Mouse (Mus musculus) yolk sac, embryonic 10.5 days (tissue): ENCODE measurements around the gene Gps2.

ENCODE experiments used
- DNase-seq: peaks from one replicate; pipeline ENCODE4 v3.0.0-alpha.2; 2017; ENCODE audit warnings: low spot score

Gene Gps2

DNA sequence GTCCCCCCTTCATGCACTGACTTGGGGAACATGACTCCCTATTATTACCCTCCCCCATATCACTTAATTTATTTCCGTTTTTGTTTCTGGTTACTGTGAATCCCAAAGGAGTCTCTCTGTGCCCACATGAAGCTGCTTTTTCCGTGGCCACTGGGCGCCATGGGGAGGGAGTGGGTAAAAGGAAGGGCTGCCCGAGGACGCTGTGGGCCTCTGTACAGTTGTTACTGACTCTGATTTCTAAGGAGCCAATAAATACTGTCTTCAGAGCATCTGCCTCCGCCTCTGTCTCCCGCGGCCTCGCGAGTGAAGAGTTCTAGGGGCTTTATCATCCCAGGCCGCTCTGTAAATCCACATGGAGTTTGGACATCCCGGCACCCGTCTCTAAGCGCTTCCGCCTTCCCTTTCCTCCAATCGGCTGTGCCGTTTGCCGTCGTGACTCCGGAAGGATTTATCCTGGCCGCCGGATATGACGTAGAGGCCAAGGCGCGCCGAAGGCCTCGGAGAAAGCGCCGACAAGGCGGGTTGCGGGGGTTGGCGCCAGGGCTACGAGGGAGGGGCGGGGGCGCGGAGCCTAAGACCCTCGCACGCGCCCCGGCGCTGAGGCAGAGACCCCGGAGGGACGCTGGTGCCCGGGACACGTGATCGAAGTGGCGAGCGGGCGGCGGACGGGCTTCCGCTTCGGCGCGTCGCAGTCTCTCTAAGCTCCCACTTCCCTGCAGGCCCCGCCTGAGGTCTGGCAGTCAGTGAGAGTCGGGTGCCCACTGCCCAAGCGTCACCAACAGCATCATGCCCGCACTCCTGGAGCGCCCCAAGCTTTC is at the start of gene Gps2:
Gps2 (plus strand) TSS at position 335 of the 818 bp plus-strand sequence.
- peak; percentile 93 for DNase-seq

DNA sequence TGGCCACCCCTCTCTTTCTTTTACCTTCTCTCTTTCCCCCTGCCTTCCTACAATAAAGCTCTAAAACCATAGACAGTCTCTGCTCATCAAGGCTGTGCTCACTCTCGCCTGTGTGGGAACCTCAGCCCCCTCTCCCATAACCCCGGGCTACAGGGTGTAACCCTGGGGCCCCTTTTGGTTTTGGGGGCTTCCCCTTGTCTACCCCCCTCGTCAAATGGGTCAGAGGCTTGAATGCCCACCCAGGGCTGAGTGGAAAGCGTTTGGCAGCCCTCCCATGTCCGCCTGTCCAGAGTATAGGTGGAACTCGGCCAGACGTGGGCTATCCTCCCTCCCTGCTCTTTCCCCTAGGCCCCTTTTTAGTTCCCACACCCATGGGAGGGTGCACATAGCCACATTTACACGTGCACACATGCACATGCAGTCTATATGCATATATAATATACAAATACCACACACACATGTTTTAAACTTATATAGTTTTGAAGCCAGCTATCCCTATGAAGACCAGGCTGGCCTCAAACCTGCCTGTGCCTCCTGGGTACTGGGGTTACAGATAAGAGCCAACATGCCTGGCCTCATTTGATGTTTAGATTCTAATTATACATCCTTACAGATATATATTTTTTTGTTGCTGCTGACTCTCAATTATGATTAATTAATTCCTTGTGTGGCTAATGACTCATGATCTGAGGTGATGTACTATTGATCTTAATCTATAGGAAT is 49.4 kb upstream of the Gps2 start:
- DNase-seq = no peak

DNA sequence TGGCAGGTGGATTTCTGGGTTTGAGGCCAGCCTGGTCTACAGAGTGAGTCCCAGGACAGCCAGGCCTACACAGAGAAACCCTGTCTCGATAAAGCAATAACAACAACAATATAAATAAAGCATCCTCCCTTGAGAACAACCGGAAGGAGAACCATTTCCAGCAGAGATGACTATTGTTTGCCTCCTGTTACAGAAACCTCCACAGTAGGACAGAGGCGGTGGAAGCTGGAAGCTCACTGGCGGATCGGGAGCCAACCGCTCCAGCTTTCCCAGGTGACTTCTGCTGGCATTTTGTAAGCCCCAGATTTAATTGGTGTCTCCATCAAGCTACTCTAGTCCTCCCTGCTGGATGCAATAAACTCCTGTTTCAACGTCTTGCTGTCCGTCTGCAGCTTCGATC is 48.1 kb upstream of the Gps2 start:
- DNase-seq = no peak

DNA sequence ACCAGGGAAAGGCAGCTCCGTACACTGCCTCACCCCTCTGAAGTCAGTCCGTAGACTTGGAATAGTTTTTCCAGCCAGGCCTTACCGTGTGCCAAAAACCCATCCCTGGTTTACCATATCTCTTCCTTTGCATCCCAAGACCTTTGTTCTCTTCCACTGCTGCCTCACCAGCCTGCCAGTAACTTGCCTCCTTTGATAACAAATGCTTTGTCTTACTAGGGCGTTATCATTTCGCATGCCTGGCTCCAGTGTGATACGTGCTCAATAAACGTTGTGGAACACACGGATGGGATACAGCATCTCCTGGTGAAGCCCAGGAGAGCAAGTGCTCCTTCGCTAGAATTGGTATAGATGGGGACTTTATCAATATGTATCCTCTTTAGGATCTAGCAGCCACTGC is 46.4 kb upstream of the Gps2 start:
- no peak for DNase-seq

DNA sequence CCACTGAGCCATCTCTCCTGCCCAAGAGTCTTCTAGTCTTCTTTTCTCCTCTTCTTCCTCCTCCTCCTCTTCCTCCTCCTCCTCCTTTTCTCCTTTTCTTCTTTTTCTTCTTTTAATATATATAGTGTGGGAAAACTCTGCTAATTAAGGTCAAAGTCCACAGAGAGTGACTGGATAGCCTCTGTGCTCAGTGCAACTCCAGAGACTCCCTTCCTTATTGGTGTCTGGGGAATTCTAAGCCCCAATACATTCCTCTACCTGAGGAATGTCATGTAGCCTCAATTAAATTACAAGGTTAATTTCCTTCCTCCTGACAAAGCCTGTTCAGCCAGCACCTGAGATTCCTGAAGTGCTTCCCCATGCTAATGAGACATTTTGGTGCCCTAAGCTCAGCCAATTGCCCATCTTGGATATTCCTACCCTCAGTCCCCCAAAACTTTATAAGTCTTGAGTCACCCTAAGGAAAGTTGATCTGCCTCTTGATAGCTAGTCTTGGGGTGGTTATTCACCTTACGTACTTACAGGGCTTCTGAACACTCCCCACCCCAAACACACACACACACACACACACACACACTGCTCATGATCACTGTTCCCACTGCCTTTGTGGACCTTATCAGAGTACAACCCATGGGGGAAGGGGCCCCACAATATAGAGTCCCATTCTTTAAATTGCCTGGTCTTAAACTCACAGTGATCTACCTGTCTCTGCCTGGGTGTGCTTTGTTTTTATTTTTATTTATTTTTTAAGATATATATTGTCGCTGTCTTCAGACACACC is 43.2 kb upstream of the Gps2 start:
- DNase-seq = no peak

DNA sequence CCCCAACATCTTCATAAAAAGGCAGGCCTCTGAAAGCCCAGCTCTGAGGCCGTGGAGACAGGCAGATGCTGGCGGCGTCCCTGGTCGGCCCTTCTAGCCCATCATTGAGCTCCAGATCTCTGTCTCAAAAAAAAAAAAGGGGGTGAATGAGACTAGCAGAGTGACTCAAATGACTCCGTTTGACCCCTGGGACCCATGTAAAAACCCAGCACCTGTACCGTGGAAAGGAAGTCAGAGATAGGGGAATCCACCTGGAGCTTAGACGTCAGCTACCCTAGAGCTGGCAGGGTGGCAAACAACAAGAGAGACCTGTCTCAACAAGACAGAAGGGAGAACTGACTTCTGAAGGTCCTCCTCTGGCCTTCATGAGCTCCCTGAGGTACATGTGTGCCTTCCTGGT is 41.9 kb upstream of the Gps2 start:
- DNase-seq = no peak

DNA sequence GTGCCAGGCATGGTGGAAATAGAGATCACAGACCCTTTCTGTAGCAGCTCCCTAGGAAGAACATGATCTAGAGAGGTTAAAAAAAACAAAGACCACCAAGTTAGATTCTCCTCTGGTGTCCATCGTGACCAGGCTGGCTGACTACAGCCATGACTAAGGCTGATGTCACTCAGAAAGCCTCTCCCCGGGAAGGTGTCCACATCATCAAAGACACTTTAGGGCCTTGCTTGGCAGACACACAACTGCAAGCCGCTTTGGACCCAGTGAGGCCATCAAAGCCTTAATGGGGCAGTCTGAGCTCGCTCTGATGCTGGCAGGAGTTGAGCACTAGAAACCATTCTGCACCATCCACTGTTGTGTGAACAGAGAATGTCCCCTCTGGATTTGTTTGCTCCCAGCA is 41.2 kb upstream of the Gps2 start:
- no peak for DNase-seq

DNA sequence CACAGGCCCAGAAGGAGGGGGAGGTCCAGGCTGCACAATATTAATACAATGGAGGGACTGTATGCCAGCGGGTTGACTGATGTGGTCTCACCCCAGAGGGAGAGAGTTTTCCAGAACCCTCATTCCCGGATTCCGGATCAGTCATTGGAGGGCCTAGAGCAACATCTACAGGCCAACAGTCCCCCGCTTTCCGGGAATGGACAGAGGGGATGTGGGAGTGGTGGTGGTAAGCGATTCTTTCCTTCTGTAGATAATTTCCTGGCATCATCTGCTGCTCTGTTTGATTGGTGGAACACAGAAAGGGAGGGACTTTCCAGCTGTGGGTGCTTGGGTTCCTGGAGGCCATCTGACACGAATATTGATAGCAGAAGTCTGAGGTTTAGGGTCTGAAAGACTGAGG is 37.5 kb upstream of the Gps2 start:
- no peak for DNase-seq

DNA sequence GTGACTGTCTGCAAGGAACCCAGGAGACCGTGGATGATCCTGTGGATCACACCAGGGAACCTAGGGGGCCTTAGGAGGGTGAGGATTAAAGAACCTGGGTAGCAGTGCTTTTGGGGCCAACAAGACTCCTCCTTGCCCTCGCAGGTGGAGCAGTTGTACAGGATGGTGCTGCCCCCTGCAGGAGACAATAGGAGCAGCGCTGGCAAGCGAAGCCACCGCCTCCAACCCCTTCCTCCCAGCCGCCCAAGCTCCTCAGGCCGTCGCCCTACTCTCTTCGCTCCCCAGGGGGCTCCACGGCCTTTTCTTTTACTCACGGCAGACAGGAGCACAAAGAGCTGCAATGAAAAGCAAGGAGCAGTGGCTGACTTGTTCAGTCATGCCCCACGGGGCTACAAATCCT is 36.8 kb upstream of the Gps2 start:
- DNase-seq = peak; percentile 82

DNA sequence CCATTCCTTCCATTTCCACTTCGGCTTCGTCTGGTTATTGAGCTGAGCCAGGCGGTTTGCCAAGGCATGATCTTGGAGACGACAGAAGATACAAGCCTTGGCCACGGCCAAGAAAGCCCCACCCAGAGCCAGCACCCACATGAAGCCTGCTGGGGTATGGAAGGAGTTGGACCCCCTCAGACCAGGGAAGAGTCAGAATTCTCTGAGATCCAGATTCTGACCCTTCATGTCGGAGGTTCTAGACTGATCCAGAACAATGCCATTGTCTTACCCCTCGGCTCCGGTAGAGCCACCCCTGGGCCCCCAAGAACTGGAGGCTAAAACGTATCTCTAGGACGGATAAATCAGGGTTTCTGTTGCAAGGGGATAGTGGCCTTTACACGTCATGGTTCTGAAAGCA is 35.8 kb upstream of the Gps2 start, which contains the start of gene Tmem95:
Tmem95 (minus strand) TSS at position 141 of the 400 bp plus-strand sequence.
- no peak for DNase-seq

DNA sequence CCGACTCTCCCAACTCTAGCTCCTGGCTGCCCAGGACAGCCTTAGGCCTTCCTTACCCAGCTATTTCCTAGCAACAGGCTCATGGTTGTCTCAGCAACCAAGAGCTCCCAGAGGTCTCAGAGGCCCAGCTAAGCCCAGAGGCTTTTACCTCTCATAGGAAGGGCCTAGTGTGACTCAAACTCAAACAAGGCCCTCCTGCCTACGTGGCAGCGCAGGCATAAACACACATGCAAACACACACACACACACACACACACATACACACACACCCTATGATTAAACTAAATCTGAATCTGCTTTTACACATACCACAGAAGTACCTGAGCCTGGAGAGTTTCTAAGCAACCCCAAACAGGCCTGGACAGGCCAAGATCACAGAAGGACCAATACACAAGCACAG is 35.3 kb upstream of the Gps2 start:
- no peak for DNase-seq

DNA sequence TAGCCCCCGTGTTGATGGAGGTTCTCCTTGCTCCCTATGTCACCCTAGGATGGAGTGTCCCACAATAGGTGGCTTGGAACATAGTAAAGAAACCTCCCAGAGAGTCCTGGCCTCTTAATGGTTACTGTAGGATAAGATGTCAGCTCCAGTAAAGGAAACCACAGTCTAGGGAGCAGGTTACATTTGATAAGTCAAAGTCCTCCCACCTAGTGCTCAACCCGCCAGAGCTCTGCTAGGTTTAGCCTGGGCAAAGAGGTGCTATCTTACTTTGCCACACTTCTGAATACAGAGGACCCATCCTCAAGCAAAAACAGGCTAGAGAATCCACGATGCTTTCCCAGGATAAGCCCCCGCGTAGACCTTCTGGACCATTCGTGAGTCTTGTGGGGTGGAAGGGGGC is 34.7 kb upstream of the Gps2 start:
- DNase-seq = no peak

DNA sequence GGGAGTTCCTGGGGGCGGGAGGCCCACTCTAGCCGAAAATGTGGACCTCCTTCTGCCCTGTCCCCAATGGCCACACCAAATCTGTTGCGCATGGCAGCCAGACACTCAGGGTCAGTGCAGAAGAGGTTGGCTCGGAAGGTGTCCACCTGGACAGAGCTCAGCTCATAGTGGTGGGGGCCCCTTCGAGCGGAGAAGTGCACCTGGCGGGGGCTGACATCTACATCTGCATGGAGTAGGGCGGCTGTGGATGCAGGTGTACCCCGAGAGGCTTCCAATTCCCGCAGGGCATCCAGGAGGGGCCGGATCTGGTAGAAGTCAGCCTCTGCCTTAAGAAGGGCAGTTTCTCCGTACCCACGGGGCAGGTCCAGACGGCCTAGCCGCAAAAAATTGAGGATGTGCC is 34.0 kb upstream of the Gps2 start:
- no peak for DNase-seq

DNA sequence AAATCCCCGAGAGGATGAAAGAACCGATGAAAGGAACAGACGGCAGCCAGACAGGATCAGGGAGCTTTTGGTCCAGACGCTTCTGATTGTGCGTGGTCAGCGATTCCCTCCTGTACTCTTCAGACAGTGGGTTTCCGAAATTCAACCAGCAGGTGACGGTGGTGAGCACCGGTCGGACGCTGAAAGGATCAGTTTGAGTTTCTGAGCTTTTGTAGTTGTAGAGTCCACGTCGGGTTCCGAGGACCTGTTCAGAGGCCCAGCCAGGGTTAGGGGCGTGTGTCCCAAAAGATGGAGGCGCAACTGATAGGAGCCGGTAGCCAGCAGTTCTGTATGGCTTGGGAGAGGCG is 33.2 kb upstream of the Gps2 start:
- peak; percentile 84 for DNase-seq

DNA sequence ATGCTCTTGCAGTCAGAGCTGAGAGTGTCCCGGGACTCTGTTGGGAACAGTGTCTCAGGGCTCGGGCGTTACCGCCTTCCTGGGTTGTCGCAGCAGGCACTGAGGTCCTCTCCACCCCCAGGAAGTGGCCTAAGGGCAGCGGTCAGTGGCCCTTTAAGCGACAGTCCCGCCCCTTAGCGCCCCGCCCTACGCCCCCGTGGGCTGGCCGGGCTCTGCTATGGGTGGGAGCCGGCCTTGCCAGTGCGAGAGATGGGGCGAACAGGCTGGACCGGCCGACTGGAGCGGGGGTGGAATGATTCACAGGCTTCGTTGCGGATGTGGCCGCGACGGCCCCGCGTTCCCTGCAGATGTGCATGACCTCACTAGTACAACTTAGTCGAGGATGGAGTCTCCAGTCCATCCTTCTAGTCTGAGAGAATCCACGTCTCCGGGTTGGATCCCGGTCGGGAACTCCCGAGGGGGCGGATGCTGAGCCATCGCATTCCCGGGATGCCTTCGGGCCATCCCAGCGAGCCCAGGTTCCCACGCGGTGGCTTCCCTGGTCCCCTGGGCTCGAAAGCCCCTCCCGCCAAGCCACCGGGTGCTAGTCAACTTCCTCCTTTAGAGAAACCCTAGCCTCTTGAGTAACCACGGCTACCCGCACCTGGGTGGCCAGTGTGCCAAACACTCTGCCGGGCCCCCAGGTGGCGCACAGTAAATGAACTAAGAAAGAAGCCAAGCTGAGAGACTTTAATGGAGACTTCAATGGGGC is 32.7 kb upstream of the Gps2 start, which contains the start of gene Kctd11:
Kctd11 (minus strand) TSS at position 554 of the 751 bp plus-strand sequence.
- peak; percentile 95 for DNase-seq

DNA sequence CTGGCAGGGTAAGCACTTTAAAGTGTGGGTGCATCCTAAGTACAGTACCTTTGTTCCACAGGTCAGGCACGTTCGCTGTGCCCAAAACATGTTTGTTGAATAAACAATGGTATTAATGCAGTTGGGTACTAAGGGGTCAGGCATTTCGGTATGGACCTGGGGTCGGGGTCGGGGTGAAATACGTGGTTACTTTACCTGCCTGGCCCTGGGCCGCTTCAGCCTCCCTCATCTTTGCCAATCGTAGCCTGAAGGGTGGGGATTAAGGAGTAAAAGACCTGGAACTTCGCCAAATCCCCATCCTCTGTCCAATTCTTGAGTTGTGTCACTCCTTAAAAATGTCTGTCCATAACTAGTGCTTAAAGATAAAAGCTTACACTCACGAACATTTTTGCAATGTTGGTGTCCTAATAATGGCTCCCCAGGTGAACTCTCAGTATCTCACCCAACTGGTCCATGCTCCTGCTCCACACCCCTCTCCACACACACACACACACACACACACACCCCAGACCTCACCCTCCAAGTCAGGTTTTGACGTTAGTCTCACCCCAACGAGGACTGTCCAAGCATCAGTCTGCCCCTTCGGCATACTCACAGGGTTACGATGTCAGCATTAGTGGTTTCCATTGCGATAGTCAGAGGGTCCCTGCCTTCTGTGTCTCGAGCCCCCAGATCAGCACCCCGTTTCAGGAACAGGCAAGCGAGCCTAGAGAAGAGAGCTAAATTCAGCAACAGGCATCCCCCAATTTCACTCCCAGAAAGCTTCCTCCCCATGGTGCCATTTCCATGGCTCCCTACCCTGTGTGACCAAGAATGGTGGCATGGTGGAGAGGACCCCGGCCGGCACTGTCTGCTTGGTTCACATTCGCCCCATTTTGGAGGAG is 31.7 kb upstream of the Gps2 start:
- DNase-seq = no peak

DNA sequence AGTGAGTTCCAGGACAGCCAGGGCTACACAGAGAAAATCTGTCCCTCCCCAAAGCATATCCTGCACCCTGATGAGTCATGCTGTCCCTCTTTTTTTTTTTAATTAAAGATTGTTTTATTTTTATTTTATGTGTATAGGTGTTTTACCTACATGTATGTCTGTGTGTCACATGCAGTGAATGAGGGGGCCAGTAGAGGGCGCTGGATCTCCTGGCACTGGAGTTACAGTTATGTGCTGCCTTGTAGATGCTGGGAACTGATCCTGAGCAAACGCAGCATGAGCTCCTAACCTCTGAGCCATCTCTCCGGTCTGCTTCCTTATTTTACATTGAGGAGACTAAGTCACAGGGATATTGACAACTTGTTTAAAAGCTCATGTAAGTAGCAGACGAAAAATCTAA is 30.6 kb upstream of the Gps2 start:
- no peak for DNase-seq

DNA sequence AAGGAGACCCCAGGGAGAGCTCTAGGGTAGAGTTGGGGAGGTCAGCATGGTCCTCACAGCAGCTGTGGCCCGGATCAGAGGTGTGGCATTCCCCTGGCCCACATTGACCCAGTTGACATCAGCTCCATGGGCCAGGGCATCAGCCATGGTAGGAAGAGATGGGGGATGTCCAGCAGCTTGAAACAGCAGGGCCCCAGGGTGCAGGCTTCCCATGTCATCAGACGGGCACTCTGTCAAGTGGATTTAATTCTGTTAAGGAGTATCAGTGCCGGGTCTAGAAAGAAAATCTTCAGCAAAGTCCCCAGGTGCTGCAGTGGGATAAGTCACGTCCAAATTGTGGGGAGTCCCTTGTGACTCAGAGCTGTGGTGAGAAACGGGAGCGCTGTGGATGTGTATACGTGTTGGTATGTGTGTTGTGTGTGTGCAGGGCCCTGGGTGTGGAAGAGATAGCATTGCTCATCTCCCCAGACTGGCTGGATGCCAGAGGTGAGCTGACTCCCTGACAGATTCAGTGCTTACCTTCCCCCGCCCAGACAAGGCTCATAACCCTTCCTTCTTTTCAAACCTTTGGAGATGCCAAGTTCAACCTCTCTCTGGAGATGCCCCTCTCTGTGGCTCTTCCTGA is 30.0 kb upstream of the Gps2 start:
- no peak for DNase-seq

DNA sequence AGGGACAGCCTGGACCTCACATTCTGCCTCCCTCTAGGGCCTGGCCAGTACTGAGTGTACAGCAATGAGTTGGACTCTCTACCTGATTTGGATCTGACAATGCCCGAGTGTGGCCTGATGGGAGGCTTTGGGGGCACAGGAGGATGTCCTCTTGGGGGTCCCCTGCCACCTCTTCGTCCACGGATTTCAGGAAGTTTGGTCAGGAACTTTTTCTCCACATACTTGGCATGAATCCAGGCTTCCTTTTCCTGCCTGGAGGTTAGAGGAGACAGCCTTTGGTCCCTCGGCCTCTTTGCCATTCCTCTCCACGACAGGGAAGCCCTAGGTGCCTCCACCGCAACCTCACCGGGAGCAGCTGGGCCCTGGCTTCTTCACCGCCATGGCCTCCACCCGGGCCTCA is 29.4 kb upstream of the Gps2 start:
- no peak for DNase-seq

DNA sequence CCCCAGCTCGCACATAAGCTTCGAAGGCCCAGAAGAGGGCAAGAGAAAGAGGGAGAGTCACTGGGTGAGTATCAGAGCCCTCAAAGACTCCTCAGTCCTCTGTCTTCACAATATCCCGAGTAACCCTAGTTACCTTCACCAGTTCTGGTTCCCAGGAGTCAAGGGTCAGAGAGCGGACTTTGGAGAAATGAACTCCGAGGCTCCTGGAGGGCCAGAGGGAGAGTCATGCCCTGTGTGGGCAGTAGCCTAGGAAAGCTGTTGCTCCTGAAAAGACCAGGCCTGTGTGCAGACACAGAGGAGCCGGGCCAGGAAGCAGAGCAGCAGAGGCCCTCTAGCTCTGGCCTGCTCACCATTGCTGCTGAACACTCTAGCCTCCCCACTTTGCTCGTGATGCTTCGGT is 29.0 kb upstream of the Gps2 start:
- DNase-seq = no peak
